Mouse (Mus musculus) CH12.LX (cell line): ENCODE data around the gene Tiam1. TPM values are rescaled to one million over a fixed set of nuclear protein-coding genes. Genes with fewer than 3 reads are reported as not detected.

Experiments used
- DNase-seq: peaks from one replicate; pipeline ENCODE4 v3.0.0-alpha.2; 2013; ENCODE audit errors: extremely low read depth
- H3K27ac ChIP-seq: 2 replicates; pipeline ENCODE4 v1.5.1; 2012; ENCODE audit warnings: low read depth, mild to moderate bottlenecking, control low read depth, moderate library complexity; ENCODE audit not compliant: insufficient read depth
- H3K27me3 ChIP-seq: replicated peaks from 2 replicates; pipeline ENCODE3; 2012; ENCODE audit warnings: inconsistent platforms
- H3K36me3 ChIP-seq, 2 experiments: replicated peaks in 1 of 2; 2 replicates each; pipeline versions ENCODE3 to v1.6.1; 2012; ENCODE audit warnings: inconsistent platforms in 1 of 2, low read length in 1 of 2, mild to moderate bottlenecking in 1 of 2, mixed read lengths in 1 of 2, moderate library complexity in 1 of 2; ENCODE audit not compliant: control insufficient read depth in 1 of 2, insufficient read depth in 1 of 2
- H3K4me1 ChIP-seq, 2 experiments: 2 replicates each; pipeline ENCODE4 v1.6.1; 2012; ENCODE audit warnings: inconsistent platforms in 1 of 2, moderate library complexity in 1 of 2; ENCODE audit not compliant: insufficient read depth in 2 of 2, control insufficient read depth in 1 of 2
- H3K4me2 ChIP-seq: 2 replicates; pipeline ENCODE4 v1.6.1; 2012; ENCODE audit warnings: low read depth, mild to moderate bottlenecking, control low read depth; ENCODE audit not compliant: poor library complexity, insufficient read depth, severe bottlenecking
- H3K4me3 ChIP-seq, 3 experiments: fragments of 150-350 bp in 1 of 3; sonication (generic) in 1 of 3; replicated peaks in 1 of 3; 2 replicates each; pipeline versions ENCODE3 to v1.5.1; 2011 to 2012; ENCODE audit warnings: low read depth in 2 of 3, low read length in 2 of 3, mild to moderate bottlenecking in 2 of 3, moderate library complexity in 2 of 3, control low read depth in 1 of 3, improper control_type of control experiment in 1 of 3, inconsistent platforms in 1 of 3, mixed read lengths in 1 of 3; ENCODE audit not compliant: poor library complexity in 1 of 3
- H3K79me2 ChIP-seq: replicated peaks from 2 replicates; pipeline ENCODE4 v1.6.1; 2012; ENCODE audit warnings: mild to moderate bottlenecking, moderate library complexity; ENCODE audit not compliant: control insufficient read depth, poor library complexity, insufficient read depth, severe bottlenecking; ENCODE audit errors: extremely low read depth
- H3K9ac ChIP-seq: 2 replicates; pipeline ENCODE4 v1.6.1; 2012; ENCODE audit warnings: low read depth, mild to moderate bottlenecking, control low read depth, moderate library complexity; ENCODE audit not compliant: insufficient read depth
- H3K9me3 ChIP-seq: replicated peaks from 2 replicates; pipeline ENCODE3; 2012; ENCODE audit warnings: low read length, inconsistent platforms, mixed read lengths
- BHLHE40 ChIP-seq: IDR thresholded peaks from 2 replicates; pipeline ENCODE4 v1.6.1; 2011; ENCODE audit warnings: mild to moderate bottlenecking, low read depth, low read length, improper control_type of control experiment
- CTCF ChIP-seq, 2 experiments: IDR thresholded peaks in 1 of 2; conservative IDR thresholded peaks in 1 of 2; 2 replicates each; pipeline ENCODE4 v1.5.1; 2011 to 2012; ENCODE audit warnings: low read depth in 2 of 2, low read length in 2 of 2, improper control_type of control experiment in 1 of 2, inconsistent platforms in 1 of 2, mild to moderate bottlenecking in 1 of 2, moderate library complexity in 1 of 2
- E2F4 ChIP-seq: IDR thresholded peaks from 2 replicates; pipeline ENCODE4 v1.6.1; 2011; ENCODE audit warnings: low read depth, low read length, improper control_type of control experiment; ENCODE audit not compliant: insufficient replicate concordance
- ELF1 ChIP-seq: IDR thresholded peaks from 2 replicates; pipeline ENCODE4 v1.6.1; 2014; ENCODE audit warnings: low read depth, mild to moderate bottlenecking, inconsistent platforms, low read length, improper control_type of control experiment
- EP300 ChIP-seq: IDR thresholded peaks from 2 replicates; pipeline ENCODE4 v1.6.1; 2011; ENCODE audit warnings: low read length, improper control_type of control experiment
- ETS1 ChIP-seq: conservative IDR thresholded peaks from 2 replicates; pipeline ENCODE4 v1.6.1; 2012; ENCODE audit warnings: low read depth, mild to moderate bottlenecking, inconsistent platforms, low read length, improper control_type of control experiment, moderate library complexity
- IRF4 ChIP-seq: IDR thresholded peaks from 2 replicates; pipeline ENCODE4 v1.6.1; 2014; ENCODE audit warnings: low read depth, mild to moderate bottlenecking, inconsistent platforms, low read length, improper control_type of control experiment
- JUN ChIP-seq: IDR thresholded peaks from 2 replicates; pipeline ENCODE4 v1.6.1; 2011; ENCODE audit warnings: low read depth, mild to moderate bottlenecking, low read length, improper control_type of control experiment, moderate library complexity; ENCODE audit not compliant: insufficient read depth
- JUND ChIP-seq: conservative IDR thresholded peaks from 2 replicates; pipeline ENCODE4 v1.6.1; 2011; ENCODE audit warnings: low read depth, low read length, improper control_type of control experiment
- MAFK ChIP-seq: IDR thresholded peaks from 2 replicates; pipeline ENCODE4 v1.6.1; 2011; ENCODE audit warnings: low read length, improper control_type of control experiment; ENCODE audit not compliant: insufficient replicate concordance
- MAX ChIP-seq: IDR thresholded peaks from 2 replicates; pipeline ENCODE4 v1.6.1; 2011; ENCODE audit warnings: low read length, improper control_type of control experiment
- MAZ ChIP-seq: IDR thresholded peaks from 2 replicates; pipeline ENCODE4 v1.6.1; 2012; ENCODE audit warnings: low read depth, mild to moderate bottlenecking, inconsistent platforms, low read length, improper control_type of control experiment, moderate library complexity
- MEF2A ChIP-seq: IDR thresholded peaks from 2 replicates; pipeline ENCODE4 v1.6.1; 2014; ENCODE audit warnings: low read depth, mild to moderate bottlenecking, inconsistent platforms, low read length, improper control_type of control experiment, borderline replicate concordance
- MXI1 ChIP-seq: IDR thresholded peaks from 2 replicates; pipeline ENCODE4 v1.6.1; 2011; ENCODE audit warnings: mild to moderate bottlenecking, low read depth, low read length, improper control_type of control experiment
- NELFE ChIP-seq: IDR thresholded peaks from 2 replicates; pipeline ENCODE4 v1.6.1; 2011; ENCODE audit warnings: low read depth, low read length, improper control_type of control experiment
- NRF1 ChIP-seq: IDR thresholded peaks from 2 replicates; pipeline ENCODE4 v1.6.1; 2014; ENCODE audit warnings: low read depth, mild to moderate bottlenecking, inconsistent platforms, low read length, improper control_type of control experiment, moderate library complexity
- SIN3A ChIP-seq: IDR thresholded peaks from 2 replicates; pipeline ENCODE4 v1.6.1; 2012; ENCODE audit warnings: low read length, improper control_type of control experiment, inconsistent platforms
- TBP ChIP-seq: conservative IDR thresholded peaks from 2 replicates; pipeline ENCODE4 v1.6.1; 2011; ENCODE audit warnings: low read depth, low read length, improper control_type of control experiment
- UBTF ChIP-seq: IDR thresholded peaks from 2 replicates; pipeline ENCODE4 v1.6.1; 2012; ENCODE audit warnings: low read depth, mild to moderate bottlenecking, inconsistent platforms, low read length, improper control_type of control experiment, moderate library complexity
- USF2 ChIP-seq: conservative IDR thresholded peaks from 2 replicates; pipeline ENCODE4 v1.6.1; 2011; ENCODE audit warnings: low read depth, low read length, improper control_type of control experiment
- ZC3H11A ChIP-seq: IDR thresholded peaks from 2 replicates; pipeline ENCODE4 v1.6.1; 2012; ENCODE audit warnings: low read depth, mild to moderate bottlenecking, inconsistent platforms, low read length, improper control_type of control experiment
- ZMIZ1 ChIP-seq: IDR thresholded peaks from 2 replicates; pipeline ENCODE4 v1.6.1; 2012; ENCODE audit warnings: low read depth, mild to moderate bottlenecking, inconsistent platforms, low read length, improper control_type of control experiment
- dilution Hi-C: fragments of 300-500 bp; cut with MboI; formaldehyde crosslinking; loops from 2 replicates; pipeline ENCODE4 v1.14.3; 2020; ENCODE audit warnings: low sequenced_read_pairs; ENCODE audit not compliant: extremely low pct_unique_long_range_greater_than_20kb, extremely low pct_ligation_motif_present
- in situ Hi-C: fragments of 300-500 bp; cut with MboI; formaldehyde crosslinking; loops from 3 replicates; pipeline ENCODE4 v1.14.3; 2019; ENCODE audit warnings: low sequenced_read_pairs, low pct_ligation_motif_present, low pct_unique_long_range_greater_than_20kb, mixed read lengths
- polyA plus RNA-seq: library from polyadenylated mRNA; unstranded; fragments of >175 nt; gene quantifications from 2 replicates; pipeline ENCODE4 v1.2.1, GENCODE M21; 2012; ENCODE audit warnings: low read depth; ENCODE audit not compliant: insufficient read length
- total RNA-seq, 2 experiments: library from RNA; depleted of rRNA; stranded (reverse); fragments of 300-350 nt in 1 of 2; fragments of >200 nt in 1 of 2; gene quantifications; 2 replicates each; pipeline ENCODE4 v1.2.3; 2012 to 2014

The Tiam1 gene
- total and polyA plus RNA-seq, 3 experiments = 0.03 to 0.40 (median 0.04) TPM

DNA sequence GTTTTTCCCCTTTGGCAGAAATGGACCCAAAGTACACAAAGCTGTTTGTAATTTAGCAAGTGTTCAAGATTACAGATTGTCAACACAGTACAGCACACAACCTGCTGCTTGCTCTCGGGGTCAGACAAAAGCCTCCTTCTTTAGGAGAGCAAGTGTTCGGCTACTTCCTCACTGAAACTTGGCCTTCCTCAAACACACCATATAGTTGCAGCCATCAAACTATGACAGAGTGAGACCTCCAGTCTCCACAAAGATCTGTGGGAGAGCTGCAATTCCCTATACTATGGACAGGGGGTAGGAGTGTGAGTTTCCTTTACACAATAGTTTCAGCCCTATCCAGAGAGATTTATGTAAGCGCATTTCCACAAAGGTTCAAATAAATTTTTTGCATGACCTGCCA, 278.9 kb downstream of the Tiam1 start:
- Histone ChIP-seq H3K36me3 (no peaks in the 10 kb centered on the region), H3K79me2 (no peaks in the 10 kb centered on the region), H3K4me3 (no peak overlapping the region), H3K9me3 (peaks cover 55% of the 10 kb centered on the region), H3K9ac (no peak overlapping the region), H3K27ac (no peak overlapping the region), H3K4me2 (no peak overlapping the region), H3K4me1 (peaks cover 0 to 4% of the 10 kb centered on the region in 2 experiments; a peak in 1 of 4 replicates), H3K27me3 (no peaks in the 10 kb centered on the region)
- DNase-seq = no peak
- dilution Hi-C loops = no loop called here
- in situ Hi-C loops = no loop called here
- TF ChIP-seq USF2 = no peak
- no peak for TF ChIP-seq SIN3A
- TF ChIP-seq UBTF = no peak
- no peak for TF ChIP-seq BHLHE40
- no peak for TF ChIP-seq ZC3H11A
- TF ChIP-seq CTCF (conservative IDR thresholded peaks at IDR 0.05 in 1 of 2, IDR thresholded peaks at IDR 0.05 in 1 of 2; ENCODE audit: low read depth in 2 of 2, low read length in 2 of 2) = no peak
- TF ChIP-seq JUN = no peak
- TF ChIP-seq MAZ = no peak
- TF ChIP-seq ELF1 = no peak
- no peak for TF ChIP-seq E2F4
- no peak for TF ChIP-seq EP300
- no peak for TF ChIP-seq MAFK
- no peak for TF ChIP-seq NRF1
- no peak for TF ChIP-seq MEF2A
- no peak for TF ChIP-seq MAX

DNA sequence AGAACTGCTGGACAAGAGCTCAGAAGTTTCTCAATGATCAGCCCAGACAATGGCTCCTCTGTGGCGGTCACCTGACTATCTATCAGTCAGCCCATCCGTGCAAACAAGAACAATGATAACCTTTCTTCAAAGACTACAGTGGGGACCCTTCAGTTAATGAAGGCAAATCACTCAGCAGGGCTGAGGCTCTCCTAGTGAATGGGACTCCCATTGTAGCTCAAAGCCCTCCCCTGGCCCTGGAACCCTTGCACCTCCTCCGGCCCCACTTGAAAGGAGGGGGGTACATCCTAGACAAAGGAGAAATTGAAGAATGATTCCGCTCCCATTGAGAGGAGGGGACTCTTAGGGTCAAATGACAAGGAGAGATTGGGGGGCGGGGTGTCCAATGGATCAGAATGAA, 280.3 kb downstream of the Tiam1 start:
- Histone ChIP-seq H3K36me3 (no peaks in the 10 kb centered on the region), H3K4me1 (peaks cover 0 to 4% of the 10 kb centered on the region in 2 experiments; a peak in 1 of 4 replicates), H3K27ac (no peak overlapping the region), H3K9ac (no peak overlapping the region), H3K4me2 (no peak overlapping the region), H3K4me3 (no peak overlapping the region), H3K27me3 (no peaks in the 10 kb centered on the region), H3K79me2 (no peaks in the 10 kb centered on the region), H3K9me3 (peaks cover 59% of the 10 kb centered on the region)
- in situ Hi-C loops (no loop called here), dilution Hi-C loops (no loop called here)
- TF ChIP-seq ZMIZ1 (no peak), MXI1 (no peak), CTCF (conservative IDR thresholded peaks at IDR 0.05 in 1 of 2, IDR thresholded peaks at IDR 0.05 in 1 of 2; ENCODE audit: low read depth in 2 of 2, low read length in 2 of 2) (no peak), IRF4 (no peak), TBP (no peak), EP300 (no peak), JUND (no peak), NELFE (no peak), MAX (no peak), MEF2A (no peak), SIN3A (no peak), ETS1 (no peak), ZC3H11A (no peak)
- no peak for DNase-seq
